In genomic region chr5:130290775-130291174, GRCm38 (mm10) we compare ENCODE assay signal across 12 mouse cellular contexts. TPM values are rescaled to one million over a fixed set of nuclear protein-coding genes. Genes with fewer than 3 reads are reported as not detected.
DNase-seq lines count a peak whose midpoint lies in the region; ATAC-seq and TF ChIP-seq lines count a peak whose summit lies in the region.
"Had no signal": no experiment of that assay in that cellular context is flagged by ENCODE, and none has a peak within 500 bp of the region (broad histone marks: within the 10 kb centered on the region; RNA-seq: fewer than 3 reads in every experiment).

No protein-coding gene starts in this region.

- DNase-seq in cerebellum, postnatal 10 days = peak; percentile 68 to 78
- DNase-seq in layer of hippocampus, adult 9-10 months (ENCODE audit: low spot score) = peak; percentile 45
- DNase-seq in right cerebral cortex, adult 2 months (ENCODE audit: low spot score in 2 of 2) = peak; percentile 56 to 60
- DNase-seq in thymus, postnatal 10 days (ENCODE audit: low spot score in 2 of 2) = no peak
- DNase-seq in liver, postnatal 0 days = no peak
- DNase-seq in heart, adult 11 months = no peak
- DNase-seq: lung, adult 18-20 months had no signal

- no peak for TF ChIP-seq EP300 in liver, postnatal 0 days (IDR thresholded peaks at IDR 0.05; ENCODE audit: low read depth)

- H3K4me3 ChIP-seq in forebrain, embryonic 16.5 days (replicated peaks; ENCODE audit: low read length) = no peak overlapping the region
- no peak overlapping the region for H3K4me3 ChIP-seq in forebrain, embryonic 12.5 days (replicated peaks)
- no peak overlapping the region for H3K4me3 ChIP-seq in liver, postnatal 0 days (ENCODE audit: low read depth, low read length)
- H3K4me3 ChIP-seq: heart, embryonic 13.5 days; limb, embryonic 12.5 days had no signal

- TF ChIP-seq CTCF in liver, postnatal 0 days (IDR thresholded peaks at IDR 0.05; ENCODE audit: low read depth) = no peak

- peak overlapping the region; percentile 78 for H3K27ac ChIP-seq in forebrain, embryonic 16.5 days (ENCODE audit: low read length)
- no peak overlapping the region for H3K27ac ChIP-seq in forebrain, embryonic 12.5 days
- H3K27ac ChIP-seq in liver, postnatal 0 days (ENCODE audit: low read depth) = no peak overlapping the region
- H3K27ac ChIP-seq: heart, embryonic 13.5 days; hindbrain, embryonic 14.5 days; limb, embryonic 12.5 days had no signal

- 78% methylated on average over 12 of the region's 12 CpGs for WGBS in forebrain, embryonic 16.5 days
- 95% methylated on average over 12 of the region's 12 CpGs for WGBS in forebrain, embryonic 12.5 days
- WGBS in liver, postnatal 0 days (ENCODE audit: insufficient replicate concordance) = 89% methylated on average over 12 of the region's 12 CpGs

- H3K36me3 ChIP-seq in forebrain, embryonic 16.5 days (ENCODE audit: control insufficient read depth, insufficient read depth) = 0 out of 2 replicates have a peak, but pooled peaks cover 3% of the 10 kb centered on the region
- H3K36me3 ChIP-seq in forebrain, embryonic 12.5 days (replicated peaks) = peaks cover 55% of the 10 kb centered on the region
- peaks cover 12% of the 10 kb centered on the region for H3K36me3 ChIP-seq in liver, postnatal 0 days (replicated peaks; ENCODE audit: insufficient read depth, low read length)

- H3K4me1 ChIP-seq in forebrain, embryonic 16.5 days (replicated peaks; ENCODE audit: control insufficient read depth, insufficient read depth, low read length) = peaks cover 21% of the 10 kb centered on the region
- no peaks in the 10 kb centered on the region for H3K4me1 ChIP-seq in forebrain, embryonic 12.5 days
- no peaks in the 10 kb centered on the region for H3K4me1 ChIP-seq in liver, postnatal 0 days (ENCODE audit: insufficient read depth)
- H3K4me1 ChIP-seq: heart, embryonic 13.5 days; limb, embryonic 12.5 days had no signal

- no peak for ATAC-seq in forebrain, embryonic 16.5 days
- no peak for ATAC-seq in forebrain, embryonic 12.5 days (ENCODE audit: low FRiP score)
- no peak for ATAC-seq in liver, postnatal 0 days

- no peak overlapping the region for H3K9ac ChIP-seq in forebrain, embryonic 16.5 days (replicated peaks; ENCODE audit: low read depth, low read length)
- no peak overlapping the region for H3K9ac ChIP-seq in forebrain, embryonic 12.5 days
- H3K9ac ChIP-seq in liver, postnatal 0 days (replicated peaks) = no peak overlapping the region
- H3K9ac ChIP-seq: heart, embryonic 13.5 days; hindbrain, embryonic 14.5 days; limb, embryonic 12.5 days had no signal

- no peaks in the 10 kb centered on the region for H3K27me3 ChIP-seq in forebrain, embryonic 16.5 days (replicated peaks; ENCODE audit: control insufficient read depth, insufficient read depth, low read length)
- no peaks in the 10 kb centered on the region for H3K27me3 ChIP-seq in forebrain, embryonic 12.5 days
- H3K27me3 ChIP-seq in liver, postnatal 0 days (ENCODE audit: insufficient read depth, low read length) = no peaks in the 10 kb centered on the region
- H3K27me3 ChIP-seq: heart, embryonic 13.5 days; limb, embryonic 12.5 days had no signal

- H3K9me3 ChIP-seq in forebrain, embryonic 16.5 days (ENCODE audit: control insufficient read depth, low read length) = no peaks in the 10 kb centered on the region
- H3K9me3 ChIP-seq in forebrain, embryonic 12.5 days = no peaks in the 10 kb centered on the region
- H3K9me3 ChIP-seq in liver, postnatal 0 days (ENCODE audit: low read length) = no peaks in the 10 kb centered on the region
- H3K9me3 ChIP-seq: heart, embryonic 13.5 days; limb, embryonic 12.5 days had no signal

- no peak overlapping the region for H3K4me2 ChIP-seq in forebrain, embryonic 16.5 days (ENCODE audit: low read length)
- no peak overlapping the region for H3K4me2 ChIP-seq in forebrain, embryonic 12.5 days
- H3K4me2 ChIP-seq in liver, postnatal 0 days (ENCODE audit: low read depth, low read length) = no peak overlapping the region
- H3K4me2 ChIP-seq: heart, embryonic 13.5 days; hindbrain, embryonic 14.5 days; limb, embryonic 12.5 days had no signal

RNA-seq across cellular contexts. Expression of gene Tyw1, which starts 35.4 kb away (rescaled TPM):
- 25.4 and 29.6 TPM in 2 replicates for polyA plus RNA-seq in forebrain, embryonic 16.5 days (2015; fragmentation: Nextera tagmentation; extraction: Ambion mirVana)
- 28.1 and 29.8 TPM in 2 replicates for polyA plus RNA-seq in forebrain, embryonic 12.5 days (2016; fragmentation: Nextera tagmentation; extraction: Ambion mirVana)
- polyA plus RNA-seq in liver, postnatal 0 days (2015; fragmentation: Nextera tagmentation; extraction: Ambion mirVana) = 8.4 and 10.9 TPM in 2 replicates

RNA-seq across cellular contexts. Expression of gene Sbds, which starts 35.4 kb away (rescaled TPM):
- 60.3 TPM in 2 replicates for polyA plus RNA-seq in forebrain, embryonic 16.5 days (2015; fragmentation: Nextera tagmentation; extraction: Ambion mirVana)
- polyA plus RNA-seq in forebrain, embryonic 12.5 days (2016; fragmentation: Nextera tagmentation; extraction: Ambion mirVana) = 74.9 and 76.2 TPM in 2 replicates
- polyA plus RNA-seq in liver, postnatal 0 days (2015; fragmentation: Nextera tagmentation; extraction: Ambion mirVana) = 44.0 and 44.8 TPM in 2 replicates

Comparison
In these comparisons a context has a peak if more than half of its experiments do, and no peak if none do; other contexts are left out.
1. DNase-seq: peak in cerebellum, postnatal 10 days (2 of 2), layer of hippocampus, adult 9-10 months (single experiment) and right cerebral cortex, adult 2 months (2 of 2); none in thymus, postnatal 10 days (0 of 2), liver, postnatal 0 days (single experiment) and heart, adult 11 months (single experiment).